Mouse (Mus musculus) kidney, postnatal 0 days (tissue): ENCODE measurements at regions not wholly inside any gene's neighbourhood (a gene's known extent, or its start where the extent isn't known, plus 50 kb on each side); places are given as distances from the start of the nearest gene placed in this dataset.

Source experiments
- ATAC-seq: fragments of 200-750 bp; cut with Nextera tagmentation; replicated peaks from 2 replicates; pipeline ENCODE4 v1.8.0; 2017; ENCODE audit warnings: low read depth, moderate number of reproducible peaks, moderate TSS enrichment, moderate library complexity; ENCODE audit not compliant: low FRiP score
- DNase-seq: peaks from one replicate; pipeline ENCODE4 v3.0.0-alpha.2; 2016; ENCODE audit warnings: low spot score
- H3K27ac ChIP-seq: fragments of 300-500 bp; sonication (generic); 2 replicates; pipeline ENCODE4 v1.5.1; 2014; ENCODE audit warnings: mild to moderate bottlenecking
- H3K27me3 ChIP-seq: fragments of 300-500 bp; sonication (generic); 2 replicates; pipeline ENCODE4 v1.6.1; 2014; ENCODE audit warnings: low read length, mixed read lengths; ENCODE audit not compliant: insufficient read depth
- H3K36me3 ChIP-seq: fragments of 300-500 bp; sonication (generic); 2 replicates; pipeline ENCODE4 v1.6.1; 2014; ENCODE audit warnings: low read length, mixed read lengths; ENCODE audit not compliant: insufficient read depth
- H3K4me1 ChIP-seq: fragments of 300-500 bp; sonication (generic); replicated peaks from 2 replicates; pipeline ENCODE4 v1.6.1; 2014; ENCODE audit warnings: antibody characterized with exemption, low read length, mixed read lengths; ENCODE audit not compliant: insufficient read depth
- H3K4me2 ChIP-seq: fragments of 300-500 bp; sonication (generic); 2 replicates; pipeline ENCODE4 v1.6.1; 2014; ENCODE audit warnings: mild to moderate bottlenecking, low read length, moderate library complexity, mixed read lengths
- H3K4me3 ChIP-seq: fragments of 300-500 bp; sonication (generic); replicated peaks from 2 replicates; pipeline ENCODE4 v1.5.1; 2014; ENCODE audit warnings: low read depth, low read length
- H3K9ac ChIP-seq: fragments of 300-500 bp; sonication (generic); 2 replicates; pipeline ENCODE4 v1.6.1; 2014; ENCODE audit warnings: low read depth, low read length
- H3K9me3 ChIP-seq: fragments of 300-500 bp; sonication (generic); replicated peaks from 2 replicates; pipeline ENCODE4 v1.6.1; 2016; ENCODE audit warnings: low read length, inconsistent platforms, mixed read lengths
- CTCF ChIP-seq: IDR thresholded peaks from 2 replicates; pipeline ENCODE4 v1.5.1; 2016; ENCODE audit warnings: antibody characterized with exemption, low read depth, mild to moderate bottlenecking, moderate library complexity
- WGBS: fragments of 180-500 bp; shearing (Covaris S2); extraction: QIAGEN DNeasy Blood & Tissue Kit; methylation state at CpG from one replicate; pipeline ENCODE4 v1.1.7; 2014; 5-methylcytosine and 5-hydroxymethylcytosine counted together

DNA sequence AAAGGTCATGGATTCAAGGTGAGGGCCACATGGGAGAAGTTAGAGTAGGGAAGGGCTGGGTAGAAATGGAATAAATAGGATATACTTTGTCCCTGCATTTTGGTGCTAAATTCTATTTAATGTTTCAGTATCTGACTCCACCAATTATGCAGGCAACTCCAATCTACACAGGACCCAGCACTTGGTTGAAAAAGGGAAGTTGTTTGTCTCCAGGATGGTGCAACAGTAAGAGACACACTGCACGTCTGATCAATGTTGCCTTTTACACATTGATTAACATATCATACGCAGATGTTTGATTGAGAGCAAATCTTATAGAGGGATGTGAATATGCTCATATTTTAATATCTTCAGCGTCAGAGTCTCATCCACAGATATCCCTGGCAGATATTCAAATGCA is 175.1 kb downstream of the Gxylt1 start:
- H3K27ac ChIP-seq = no peak overlapping the region
- WGBS = 90% methylated on average over 3 of the region's 3 CpGs
- no peak overlapping the region for H3K4me3 ChIP-seq
- H3K27me3 ChIP-seq = no peaks in the 10 kb centered on the region
- H3K9ac ChIP-seq = no peak overlapping the region
- DNase-seq (no peak), ATAC-seq (no peak)
- no peaks in the 10 kb centered on the region for H3K36me3 ChIP-seq
- H3K9me3 ChIP-seq = no peaks in the 10 kb centered on the region
- H3K4me2 ChIP-seq = no peak overlapping the region
- H3K4me1 ChIP-seq = peaks cover under 1% of the 10 kb centered on the region; the same call in 1 of the 2 replicates
- TF ChIP-seq CTCF = no peak

DNA sequence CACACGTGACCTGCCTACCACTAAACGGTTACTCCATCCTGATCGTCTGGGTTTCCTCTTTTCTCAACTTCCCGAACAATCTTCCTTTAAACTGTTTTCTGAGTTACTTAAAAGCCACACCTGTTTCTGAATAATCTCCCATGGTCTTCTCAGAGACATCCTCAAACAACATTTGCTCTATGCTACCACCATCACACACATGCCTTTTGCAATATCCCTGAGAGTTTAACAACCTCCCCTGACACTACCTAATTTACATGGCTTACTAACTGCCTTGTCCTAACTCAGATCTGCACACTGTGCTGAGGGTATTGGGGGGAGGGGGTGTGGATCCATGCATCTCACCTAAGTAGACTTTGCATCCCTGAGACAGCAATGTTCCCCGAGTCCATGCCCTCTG is 178.6 kb downstream of the Gxylt1 start:
- ATAC-seq (no peak), DNase-seq (no peak)

GRCm38 (mm10) chr15:93095224-93095623 is 179.8 kb downstream of the Gxylt1 start:
- Histone ChIP-seq H3K9ac (no peak overlapping the region), H3K4me1 (peaks cover 11% of the 10 kb centered on the region), H3K36me3 (no peaks in the 10 kb centered on the region), H3K4me3 (no peak overlapping the region), H3K4me2 (no peak overlapping the region), H3K27me3 (no peaks in the 10 kb centered on the region), H3K27ac (no peak overlapping the region), H3K9me3 (no peaks in the 10 kb centered on the region)
- WGBS = 19% methylated on average over 6 of the region's 6 CpGs
- DNase-seq (peak; percentile 16), ATAC-seq (no peak)
- no peak for TF ChIP-seq CTCF

More for the DNA sequence above, 178.6 kb downstream of the Gxylt1 start:
- no peak overlapping the region for H3K4me2 ChIP-seq
- WGBS = 46% methylated on average over 5 of the region's 5 CpGs
- H3K27ac ChIP-seq = no peak overlapping the region
- no peaks in the 10 kb centered on the region for H3K27me3 ChIP-seq
- no peak overlapping the region for H3K9ac ChIP-seq
- H3K4me3 ChIP-seq = no peak overlapping the region
- peaks cover 11% of the 10 kb centered on the region for H3K4me1 ChIP-seq
- no peak for TF ChIP-seq CTCF
- no peaks in the 10 kb centered on the region for H3K36me3 ChIP-seq
- no peaks in the 10 kb centered on the region for H3K9me3 ChIP-seq

DNA sequence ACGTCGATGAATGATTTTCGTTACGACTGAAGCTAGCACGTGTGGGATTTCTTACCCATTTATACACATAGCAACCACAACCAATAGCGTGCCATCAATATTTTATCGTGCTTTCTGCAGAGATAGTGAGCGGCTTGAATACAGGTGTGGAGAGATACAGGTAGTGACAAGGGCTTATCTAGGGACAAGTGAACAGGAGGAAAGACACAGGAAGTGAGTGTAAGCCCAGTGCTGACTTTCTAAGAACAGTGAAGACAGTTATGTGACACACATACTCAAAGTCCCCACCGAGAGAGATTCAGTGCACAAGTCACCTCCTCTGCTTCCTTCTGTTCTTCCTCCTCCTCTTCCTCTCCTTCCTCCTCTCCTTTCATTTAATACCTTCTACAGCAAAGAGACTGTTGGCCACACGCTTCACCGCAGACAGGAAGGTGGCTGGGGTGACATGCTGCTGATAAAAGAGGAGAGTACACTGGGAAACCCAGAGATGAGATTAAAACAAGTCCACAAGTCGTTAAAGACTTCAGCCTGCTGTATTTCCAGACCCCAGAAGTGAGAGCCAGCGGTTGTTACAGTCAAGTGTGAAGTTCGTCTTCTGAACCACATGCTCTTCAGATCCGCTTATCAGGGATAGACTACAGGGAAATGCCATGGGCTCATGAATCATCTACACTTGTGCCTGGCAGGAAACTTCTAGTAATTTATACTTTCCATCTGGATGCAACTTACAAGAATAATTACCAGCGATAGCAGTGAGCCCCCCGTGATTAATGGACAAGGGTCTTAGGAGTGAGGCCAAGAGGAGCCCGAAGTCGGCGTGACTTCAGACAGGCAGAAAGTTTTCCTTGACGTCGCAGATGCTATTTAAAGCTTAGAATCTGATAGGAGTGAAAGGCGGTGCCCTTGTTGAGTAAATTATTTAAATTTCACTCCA is 180.5 kb downstream of the Gxylt1 start:
- Histone ChIP-seq H3K4me3 (no peak overlapping the region), H3K27me3 (no peaks in the 10 kb centered on the region), H3K27ac (no peak overlapping the region), H3K4me1 (peaks cover 11% of the 10 kb centered on the region), H3K4me2 (no peak overlapping the region), H3K9ac (no peak overlapping the region), H3K36me3 (no peaks in the 10 kb centered on the region), H3K9me3 (no peaks in the 10 kb centered on the region)
- no peak for ATAC-seq
- DNase-seq = peak; percentile 69
- WGBS = 24% methylated on average over 23 of the region's 23 CpGs
- no peak for TF ChIP-seq CTCF

- Histone ChIP-seq H3K4me3 (no peak overlapping the region), H3K27ac (no peak overlapping the region), H3K36me3 (no peaks in the 10 kb centered on the region), H3K9ac (no peak overlapping the region), H3K27me3 (no peaks in the 10 kb centered on the region), H3K4me2 (no peak overlapping the region), H3K4me1 (peaks cover 11% of the 10 kb centered on the region), H3K9me3 (no peaks in the 10 kb centered on the region)
- DNase-seq (no peak), ATAC-seq (no peak)
- 63% methylated on average over 2 of the region's 2 CpGs for WGBS
- no peak for TF ChIP-seq CTCF
Observed at GRCm38 (mm10) chr15:93091396-93091795, 183.6 kb downstream of the Gxylt1 start.

GRCm38 (mm10) chr15:93089347-93089746 is 185.6 kb downstream of the Gxylt1 start:
- no peak overlapping the region for H3K27ac ChIP-seq
- ATAC-seq (no peak; the same call in 1 of the 2 replicates), DNase-seq (peak; percentile 82)
- H3K9ac ChIP-seq = no peak overlapping the region
- H3K4me2 ChIP-seq = no peak overlapping the region
- H3K36me3 ChIP-seq = no peaks in the 10 kb centered on the region
- no peak overlapping the region for H3K4me3 ChIP-seq
- no peaks in the 10 kb centered on the region for H3K9me3 ChIP-seq
- TF ChIP-seq CTCF = peak; percentile 78
- peaks cover 5% of the 10 kb centered on the region for H3K4me1 ChIP-seq
- no peaks in the 10 kb centered on the region for H3K27me3 ChIP-seq
- WGBS = 23% methylated on average over 13 of the region's 13 CpGs
